Mouse (Mus musculus) hindbrain, embryonic 16.5 days (tissue): Measurements from ENCODE around the gene Tle3. TPM values are rescaled to one million over a fixed set of nuclear protein-coding genes. Genes with fewer than 3 reads are reported as not detected.

ENCODE experiments used
- ATAC-seq: fragments of 200-750 bp; cut with Nextera tagmentation; 2 replicates; pipeline ENCODE4 v1.8.0; 2017; ENCODE audit warnings: moderate TSS enrichment, moderate library complexity
- H3K27ac ChIP-seq: fragments of 300-500 bp; sonication (generic); 2 replicates; pipeline ENCODE4 v1.5.1; 2014; ENCODE audit warnings: low read depth, mild to moderate bottlenecking, control low read depth, low read length, moderate library complexity
- H3K27me3 ChIP-seq: fragments of 300-500 bp; sonication (generic); replicated peaks from 2 replicates; pipeline ENCODE4 v1.6.1; 2014; ENCODE audit warnings: low read length; ENCODE audit not compliant: control insufficient read depth, insufficient read depth
- H3K36me3 ChIP-seq: fragments of 300-500 bp; sonication (generic); 2 replicates; pipeline ENCODE4 v1.6.1; 2014; ENCODE audit warnings: mild to moderate bottlenecking, low read length, moderate library complexity, mixed read lengths; ENCODE audit not compliant: control insufficient read depth, insufficient read depth
- H3K4me1 ChIP-seq: fragments of 300-500 bp; sonication (generic); 2 replicates; pipeline ENCODE4 v1.6.1; 2014; ENCODE audit warnings: low read depth, low read length; ENCODE audit not compliant: control insufficient read depth, insufficient read depth
- H3K4me2 ChIP-seq: fragments of 300-500 bp; sonication (generic); 2 replicates; pipeline ENCODE4 v1.6.1; 2014; ENCODE audit warnings: mild to moderate bottlenecking, low read length, control low read depth, moderate library complexity
- H3K4me3 ChIP-seq: fragments of 300-500 bp; sonication (generic); 2 replicates; pipeline ENCODE4 v1.5.1; 2014; ENCODE audit warnings: mild to moderate bottlenecking, low read length, control low read depth, moderate library complexity
- H3K9ac ChIP-seq: fragments of 300-500 bp; sonication (generic); 2 replicates; pipeline ENCODE4 v1.6.1; 2014; ENCODE audit warnings: low read depth, mild to moderate bottlenecking, control low read depth, low read length, moderate library complexity
- H3K9me3 ChIP-seq: fragments of 300-500 bp; sonication (generic); 2 replicates; pipeline ENCODE4 v1.6.1; 2014; ENCODE audit warnings: mild to moderate bottlenecking, low read length, moderate library complexity; ENCODE audit not compliant: control insufficient read depth
- WGBS: fragments of 180-500 bp; shearing (Covaris S2); extraction: QIAGEN DNeasy Blood & Tissue Kit; methylation state at CpG from one replicate; pipeline ENCODE4 v1.1.7; 2014; 5-methylcytosine and 5-hydroxymethylcytosine counted together
- polyA plus RNA-seq: library from polyadenylated mRNA; unstranded; fragments of >200 nt; fragmentation: Nextera tagmentation; extraction: Ambion mirVana; gene quantifications from 2 replicates; pipeline ENCODE4 v1.2.1, GENCODE M21; 2015

Gene Tle3
- 19.5 and 23.0 TPM in 2 replicates for polyA plus RNA-seq

DNA sequence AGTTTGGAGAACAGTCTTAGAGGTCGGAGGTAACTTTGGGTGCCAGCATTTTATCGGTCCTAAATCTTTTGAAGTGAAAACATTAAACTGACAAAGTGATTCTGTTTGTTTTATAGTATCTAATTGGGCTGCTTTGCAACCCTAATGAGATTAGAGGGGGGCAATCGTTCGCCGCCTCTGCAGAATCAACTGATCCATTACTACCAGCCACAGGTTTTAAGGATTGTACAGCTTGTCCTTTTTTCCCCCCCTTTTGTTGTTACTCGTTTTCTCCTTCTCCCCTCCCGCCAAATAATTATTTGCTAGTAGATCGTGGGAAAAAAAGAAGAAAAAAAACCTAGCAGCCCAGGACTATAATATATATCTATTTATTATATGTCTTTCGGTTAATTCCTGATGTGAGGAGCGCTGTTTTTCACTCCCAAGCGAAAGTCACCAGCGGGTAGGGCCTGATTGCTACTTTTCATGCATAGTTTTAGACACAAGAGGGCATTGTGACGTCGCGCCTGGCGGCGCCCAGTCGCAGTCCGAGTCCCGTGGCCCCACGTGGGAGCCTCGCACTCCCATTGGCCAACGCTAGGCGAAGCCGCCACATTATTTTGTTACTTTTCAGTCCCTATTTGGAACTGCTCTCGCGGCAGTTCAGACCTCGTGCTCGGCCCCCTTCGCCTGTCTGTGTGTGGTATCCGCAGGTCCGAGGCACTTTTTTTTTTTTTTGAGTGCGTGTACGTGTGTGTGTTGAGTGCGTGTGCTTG lies at the start of gene Tle3:
Gene Tle3 (plus strand): TSS at position 612 of the 755 bp plus-strand sequence.
- H3K36me3 ChIP-seq = peaks cover 3% of the 10 kb centered on the region; the same call in 1 of the 2 replicates
- peak within 1 kb of the TSS; percentile 92 for H3K27ac ChIP-seq
- peak within 1 kb of the TSS; percentile 91 for H3K4me2 ChIP-seq
- WGBS = under 1% methylated on average over 33 of the region's 35 CpGs
- ATAC-seq = peak; percentile 75
- H3K27me3 ChIP-seq = no peaks in the 10 kb centered on the region; the same call in 1 of the 2 replicates
- H3K4me3 ChIP-seq = peak within 1 kb of the TSS; percentile 83
- H3K4me1 ChIP-seq = peaks cover 51% of the 10 kb centered on the region
- H3K9me3 ChIP-seq = no peaks in the 10 kb centered on the region
- H3K9ac ChIP-seq = peak within 1 kb of the TSS; percentile 96

DNA sequence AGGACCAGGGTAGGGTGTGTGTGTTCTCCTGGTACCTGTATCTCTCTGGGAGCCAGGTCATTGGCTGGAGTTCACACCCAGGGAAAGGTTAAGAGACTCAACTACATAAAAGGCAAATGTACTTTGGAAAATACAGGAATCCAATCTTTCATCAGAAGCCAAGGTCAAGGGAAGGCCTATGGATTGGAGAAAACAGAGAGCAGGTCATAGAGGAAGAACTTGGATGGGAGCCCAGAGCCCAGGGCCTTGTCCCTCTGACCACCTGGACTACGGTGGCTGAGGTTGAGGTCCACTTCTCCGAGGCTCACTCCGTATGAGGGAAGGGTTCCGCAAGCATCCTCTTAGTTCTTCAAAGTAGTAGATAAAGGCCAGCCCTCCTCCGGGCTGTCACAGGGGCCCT lies 48.9 kb upstream of the Tle3 start:
- Histone ChIP-seq H3K4me2 (no peak overlapping the region), H3K4me1 (peaks cover 15% of the 10 kb centered on the region), H3K4me3 (no peak overlapping the region), H3K27me3 (no peaks in the 10 kb centered on the region), H3K9me3 (no peaks in the 10 kb centered on the region), H3K27ac (no peak overlapping the region), H3K9ac (no peak overlapping the region), H3K36me3 (no peaks in the 10 kb centered on the region)
- ATAC-seq = no peak
- 92% methylated on average over 5 of the region's 5 CpGs for WGBS

DNA sequence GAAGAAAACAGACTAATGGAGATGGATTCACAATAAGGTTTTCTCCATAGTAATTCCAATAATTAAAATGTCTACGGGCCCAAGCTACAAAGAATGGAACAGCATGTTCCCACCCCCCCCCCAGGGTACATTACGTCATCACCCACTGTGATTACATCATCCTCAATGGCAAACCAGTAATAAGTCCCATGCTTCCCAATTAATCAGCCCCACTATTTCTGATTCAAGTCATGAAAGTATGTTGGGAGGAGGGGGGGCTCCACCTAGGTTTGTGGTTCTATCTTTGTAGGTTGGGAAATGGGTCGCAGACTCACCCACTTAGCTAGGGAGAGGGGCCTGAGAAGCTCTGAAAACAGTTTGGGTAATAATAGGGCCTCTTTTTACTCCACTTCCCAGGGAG lies 48.3 kb upstream of the Tle3 start:
- H3K27ac ChIP-seq = no peak overlapping the region
- H3K4me1 ChIP-seq = peaks cover 15% of the 10 kb centered on the region
- 26% methylated on average over 3 of the region's 3 CpGs for WGBS
- no peak overlapping the region for H3K4me2 ChIP-seq
- H3K27me3 ChIP-seq = no peaks in the 10 kb centered on the region
- H3K36me3 ChIP-seq = no peaks in the 10 kb centered on the region
- H3K9me3 ChIP-seq = no peaks in the 10 kb centered on the region
- no peak overlapping the region for H3K4me3 ChIP-seq
- H3K9ac ChIP-seq = no peak overlapping the region; the same call in 1 of the 2 replicates
- no peak for ATAC-seq

DNA sequence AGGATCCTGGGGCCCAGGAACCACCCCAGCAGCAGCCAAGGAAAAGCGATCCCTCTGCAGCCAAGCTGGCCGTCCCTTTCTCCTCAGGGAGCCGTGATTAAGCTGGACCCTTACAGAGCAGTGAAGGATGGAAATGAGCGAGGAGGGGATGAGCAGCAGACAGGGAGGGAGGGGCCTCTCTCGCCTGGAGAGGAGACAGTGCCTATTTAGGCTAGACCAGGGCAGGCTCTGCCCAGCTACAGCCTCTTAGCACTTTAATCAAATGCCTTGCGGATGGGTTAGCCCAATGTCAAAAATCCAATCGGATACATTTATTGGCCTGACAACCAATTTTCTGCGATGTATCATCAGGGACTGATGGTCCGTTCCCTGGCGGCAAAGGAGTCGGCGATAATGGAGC lies 47.8 kb upstream of the Tle3 start:
- Histone ChIP-seq H3K27me3 (no peaks in the 10 kb centered on the region), H3K36me3 (no peaks in the 10 kb centered on the region), H3K4me3 (no peak overlapping the region), H3K9me3 (no peaks in the 10 kb centered on the region), H3K4me2 (no peak overlapping the region), H3K4me1 (peaks cover 15% of the 10 kb centered on the region), H3K27ac (no peak overlapping the region), H3K9ac (no peak overlapping the region; the same call in 1 of the 2 replicates)
- peak; percentile 79 for ATAC-seq
- WGBS = 6% methylated on average over 12 of the region's 12 CpGs

DNA sequence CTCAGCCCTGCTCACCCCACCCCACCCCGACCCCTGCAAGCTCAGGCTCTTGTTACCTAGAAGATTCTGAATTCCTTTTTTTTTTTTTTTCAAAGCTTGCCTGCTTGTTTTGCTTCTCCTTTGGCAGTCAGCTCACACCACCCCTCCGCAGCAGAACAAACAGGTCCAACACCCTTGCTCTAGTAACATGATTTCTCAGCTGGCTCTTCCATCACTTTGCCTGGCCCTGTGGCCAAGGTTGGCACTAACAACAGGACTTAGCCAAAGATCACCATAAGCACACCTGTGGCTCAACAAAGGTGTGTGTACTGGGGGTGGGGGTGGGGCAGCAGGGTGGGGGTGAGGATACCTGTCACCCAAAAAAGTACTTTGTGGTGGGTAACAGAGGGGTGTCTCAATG lies 47.2 kb upstream of the Tle3 start:
- H3K4me1 ChIP-seq = peaks cover 15% of the 10 kb centered on the region
- no peaks in the 10 kb centered on the region for H3K9me3 ChIP-seq
- H3K9ac ChIP-seq = no peak overlapping the region
- ATAC-seq = no peak
- H3K4me2 ChIP-seq = no peak overlapping the region
- H3K4me3 ChIP-seq = no peak overlapping the region
- H3K27ac ChIP-seq = no peak overlapping the region
- no peaks in the 10 kb centered on the region for H3K36me3 ChIP-seq
- 29% methylated on average over 2 of the region's 2 CpGs for WGBS
- H3K27me3 ChIP-seq = no peaks in the 10 kb centered on the region

DNA sequence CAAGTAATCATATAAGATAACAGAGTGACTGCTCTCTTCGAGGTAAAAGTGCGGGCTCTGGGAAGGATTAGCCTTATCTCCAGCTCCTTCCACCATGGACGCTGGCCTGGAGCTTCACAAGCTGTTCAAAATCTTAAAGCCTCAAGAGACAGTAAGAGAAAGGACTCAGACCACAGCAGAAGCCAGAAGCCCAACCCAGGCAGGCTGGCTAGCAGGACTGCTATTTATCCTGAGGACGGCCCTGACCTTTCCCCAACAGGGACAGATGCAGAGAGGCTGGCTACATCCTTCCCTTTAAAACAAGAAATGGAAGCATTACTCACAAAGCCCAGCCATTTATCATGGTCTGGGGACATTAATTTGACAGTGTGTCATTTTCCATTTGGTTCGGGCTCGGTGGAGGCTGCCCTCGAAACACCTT lies 46.2 kb upstream of the Tle3 start:
- 29% methylated on average over 7 of the region's 7 CpGs for WGBS
- Histone ChIP-seq H3K9ac (no peak overlapping the region), H3K9me3 (no peaks in the 10 kb centered on the region), H3K4me1 (peaks cover 15% of the 10 kb centered on the region), H3K36me3 (no peaks in the 10 kb centered on the region), H3K4me3 (no peak overlapping the region), H3K27ac (no peak overlapping the region), H3K4me2 (no peak overlapping the region), H3K27me3 (no peaks in the 10 kb centered on the region)
- no peak for ATAC-seq

DNA sequence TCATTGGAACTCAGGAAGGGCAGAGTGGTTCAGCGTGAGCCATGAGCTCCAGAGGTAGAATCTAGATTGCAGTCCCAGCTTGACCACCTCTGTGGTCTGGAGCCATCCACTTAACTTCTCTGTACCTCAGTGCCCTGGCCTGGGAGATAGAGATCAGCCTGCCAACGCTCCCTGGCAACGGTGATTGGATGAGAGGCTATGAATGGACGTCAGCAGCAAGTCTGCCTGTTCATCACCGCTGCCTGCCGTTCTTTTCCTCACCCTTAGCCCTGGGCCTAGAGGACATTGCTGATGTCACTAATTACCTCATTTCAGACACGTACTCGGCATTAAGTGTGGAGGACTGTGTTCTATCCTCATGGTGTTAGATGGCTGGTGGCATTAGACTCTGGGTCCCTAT lies 45.2 kb upstream of the Tle3 start:
- H3K27me3 ChIP-seq = no peaks in the 10 kb centered on the region
- no peaks in the 10 kb centered on the region for H3K36me3 ChIP-seq
- ATAC-seq = no peak
- no peak overlapping the region for H3K4me3 ChIP-seq
- H3K27ac ChIP-seq = no peak overlapping the region
- no peak overlapping the region for H3K4me2 ChIP-seq
- no peak overlapping the region for H3K9ac ChIP-seq
- 50% methylated on average over 8 of the region's 8 CpGs for WGBS
- H3K4me1 ChIP-seq = peaks cover 15% of the 10 kb centered on the region
- no peaks in the 10 kb centered on the region for H3K9me3 ChIP-seq

DNA sequence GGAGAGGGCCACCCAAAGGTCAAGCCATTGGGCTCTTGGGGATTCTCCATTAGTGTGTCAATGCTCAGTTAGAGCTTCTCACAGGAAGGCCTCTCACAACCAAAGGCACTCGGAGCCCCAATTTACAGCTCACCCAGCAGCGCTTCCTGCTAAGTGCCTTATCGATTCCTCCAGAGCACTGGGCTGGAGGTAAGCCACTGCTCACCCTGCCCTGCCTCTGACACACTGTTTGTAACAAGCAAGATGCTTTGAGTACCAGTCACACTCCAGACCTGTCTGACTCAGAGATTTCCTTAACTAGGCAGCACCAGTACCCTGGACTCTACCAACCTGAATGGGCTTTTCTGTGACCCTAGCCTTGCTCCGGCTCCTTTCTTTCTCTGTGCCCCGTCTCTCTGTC lies 44.0 kb upstream of the Tle3 start:
- H3K4me1 ChIP-seq = peaks cover 13% of the 10 kb centered on the region
- no peak overlapping the region for H3K9ac ChIP-seq
- H3K36me3 ChIP-seq = no peaks in the 10 kb centered on the region
- no peaks in the 10 kb centered on the region for H3K27me3 ChIP-seq
- no peak overlapping the region for H3K4me3 ChIP-seq
- 90% methylated on average over 5 of the region's 5 CpGs for WGBS
- no peaks in the 10 kb centered on the region for H3K9me3 ChIP-seq
- no peak overlapping the region for H3K27ac ChIP-seq
- H3K4me2 ChIP-seq = no peak overlapping the region
- ATAC-seq = no peak

DNA sequence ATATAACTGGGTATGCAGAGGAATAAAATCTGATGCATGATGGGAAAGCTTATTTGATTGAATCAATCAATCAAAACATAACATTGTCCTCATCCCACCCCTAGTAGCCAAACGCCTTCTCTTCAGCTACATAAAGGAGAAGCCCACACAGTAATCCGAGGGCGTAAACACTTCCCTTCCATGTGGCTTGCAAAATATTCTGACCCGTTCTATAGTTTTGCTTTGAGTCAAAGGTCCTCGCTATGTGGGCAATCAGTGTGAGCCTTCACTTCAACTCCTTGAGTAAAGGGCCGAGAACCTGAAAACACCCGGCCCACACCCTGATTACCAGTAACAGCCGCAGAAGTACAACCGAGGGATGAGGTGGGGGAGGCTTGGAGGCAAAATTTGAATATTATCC lies 41.4 kb upstream of the Tle3 start:
- Histone ChIP-seq H3K9ac (no peak overlapping the region), H3K4me2 (no peak overlapping the region), H3K27me3 (no peaks in the 10 kb centered on the region), H3K36me3 (no peaks in the 10 kb centered on the region), H3K9me3 (no peaks in the 10 kb centered on the region), H3K4me1 (peaks cover 2% of the 10 kb centered on the region; the same call in 1 of the 2 replicates), H3K4me3 (no peak overlapping the region), H3K27ac (no peak overlapping the region)
- no peak for ATAC-seq
- WGBS = 86% methylated on average over 9 of the region's 9 CpGs
